Mouse (Mus musculus): ENCODE measurements around the gene Cops3.

DNA sequence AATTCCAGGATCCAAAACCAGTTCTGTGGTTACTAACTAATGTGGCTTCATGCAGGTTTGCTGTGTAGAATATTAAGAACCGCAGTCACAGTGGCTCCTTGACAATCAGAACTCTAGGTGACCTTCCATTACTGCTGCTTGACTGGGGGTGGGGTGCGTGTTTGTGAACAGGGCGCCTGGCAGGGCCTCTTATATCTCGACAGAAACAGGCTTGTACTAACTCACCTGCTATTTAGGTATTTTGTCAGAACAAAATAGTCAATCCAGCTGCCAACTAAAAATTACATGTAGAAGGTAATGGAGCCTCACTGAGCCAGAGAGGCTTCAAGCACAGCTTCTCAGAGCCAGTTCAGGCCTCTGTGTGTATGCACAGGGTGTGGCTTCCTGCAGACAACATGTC lies 59.4 kb downstream of the Cops3 start:
- TF ChIP-seq CTCF (IDR thresholded peaks at IDR 0.05; ENCODE audit: low read depth) = no peak
- no peak for TF ChIP-seq EP300 (IDR thresholded peaks at IDR 0.05; ENCODE audit: low read depth)
